Mouse (Mus musculus) cerebellum, adult (tissue): Measurements from ENCODE around the gene Hk1.
A peak's percentile ranks its signal among the peaks of the same experiment; 100 is the strongest.

ENCODE experiments used
- ATAC-seq: cut with Nextera tagmentation; 2 replicates; pipeline ENCODE4 v1.9.2; 2017; ENCODE audit warnings: mild to moderate bottlenecking, moderate library complexity, mixed read lengths; ENCODE audit not compliant: insufficient number of reproducible peaks, low FRiP score, low TSS enrichment

Gene Hk1

DNA sequence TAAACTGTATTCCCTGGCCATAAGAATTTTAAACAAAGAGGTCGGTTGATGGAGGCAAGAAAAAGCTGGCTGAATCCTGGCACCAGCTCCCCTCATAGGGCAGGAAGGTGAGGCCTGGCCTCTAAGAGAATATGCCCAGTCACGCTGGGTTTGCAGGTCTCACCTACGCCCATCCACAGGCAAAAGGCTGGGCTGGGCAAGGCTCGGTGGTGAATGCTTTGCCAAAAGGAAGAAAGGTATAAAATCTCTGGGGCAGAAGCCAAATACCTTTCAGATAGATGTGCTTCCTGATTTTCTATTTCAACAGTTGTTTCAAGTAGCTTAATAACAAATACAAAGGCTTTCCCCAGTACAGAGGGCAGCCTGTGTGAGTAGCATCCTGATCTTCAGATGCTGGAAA, 100.0 kb downstream of the Hk1 start:
- no peak for ATAC-seq

DNA sequence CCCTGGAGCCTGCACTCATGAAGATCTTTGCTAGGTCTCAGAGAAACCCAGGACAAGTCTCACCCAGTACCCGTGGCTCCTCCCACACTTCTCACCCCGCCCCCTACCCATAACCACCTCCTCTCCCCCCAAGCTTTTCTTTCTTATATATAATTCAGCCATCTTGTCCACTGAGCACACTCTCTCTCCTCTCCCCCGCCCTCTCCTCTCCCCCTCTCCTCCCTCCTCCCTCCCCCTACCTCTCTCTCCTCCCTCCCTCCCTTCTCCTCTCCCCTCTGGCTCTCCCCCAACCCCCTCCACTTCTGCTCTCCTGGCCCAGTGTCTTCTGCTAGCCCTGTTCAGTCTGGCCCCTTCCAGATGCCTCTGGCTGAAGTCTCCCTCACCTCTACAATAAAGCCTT, 100.6 kb downstream of the Hk1 start:
- no peak for ATAC-seq

DNA sequence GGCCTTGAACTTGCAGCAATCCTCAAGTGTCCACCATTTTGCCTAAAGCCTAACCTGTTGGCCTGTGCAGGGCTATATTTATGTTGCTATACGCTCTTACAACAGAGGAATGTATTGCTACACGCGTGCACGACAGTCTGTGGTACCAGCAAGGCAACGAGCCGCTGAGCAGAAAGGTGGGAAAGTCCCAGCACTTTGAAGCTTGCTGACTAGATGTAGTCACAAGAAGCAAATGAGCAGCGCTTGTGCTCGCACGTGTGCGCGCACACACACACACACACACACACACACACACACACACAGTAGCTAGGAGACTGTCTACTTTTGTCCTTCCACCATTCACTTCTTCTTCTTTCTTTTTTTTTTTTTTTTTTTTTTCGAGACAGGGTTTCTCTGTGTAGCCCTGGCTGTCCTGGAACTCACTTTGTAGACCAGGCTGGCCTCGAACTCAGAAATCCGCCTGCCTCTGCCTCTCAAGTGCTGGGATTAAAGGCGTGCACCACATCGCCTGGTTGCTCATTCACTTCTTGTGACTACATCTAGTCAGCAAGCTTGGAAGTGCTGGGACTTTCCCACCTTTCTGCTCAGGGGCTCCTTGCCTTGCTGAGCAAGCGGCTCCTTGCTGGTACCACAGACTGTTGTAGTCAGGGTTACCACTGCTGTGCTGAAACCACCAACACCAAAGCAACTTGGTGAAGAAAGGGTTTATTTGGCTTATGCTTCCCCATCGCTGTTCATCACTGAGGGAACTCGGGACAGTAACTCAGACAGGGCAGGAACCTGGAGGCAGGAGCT, 102.0 kb downstream of the Hk1 start:
- ATAC-seq = no peak

DNA sequence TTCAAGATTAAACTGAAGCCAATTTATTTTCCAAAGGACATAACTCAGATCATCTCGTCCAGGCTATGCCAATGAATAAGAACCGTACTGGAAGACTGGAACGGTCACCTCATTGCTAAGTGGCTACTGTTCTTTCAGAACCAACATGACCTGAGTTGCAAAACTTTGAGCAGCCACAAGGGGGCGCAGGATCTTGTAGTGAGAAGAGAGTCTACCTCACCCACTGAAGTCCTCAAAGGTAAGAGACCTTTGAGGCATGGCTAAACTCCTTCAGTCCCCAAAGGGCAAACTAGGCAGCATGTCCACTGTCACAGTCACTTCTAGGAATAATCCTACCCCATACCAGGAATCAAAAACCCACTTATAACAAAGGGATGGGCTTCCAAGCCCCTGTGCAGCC, 104.5 kb downstream of the Hk1 start:
- peak; percentile 59; the same call in 1 of the 2 replicates for ATAC-seq

DNA sequence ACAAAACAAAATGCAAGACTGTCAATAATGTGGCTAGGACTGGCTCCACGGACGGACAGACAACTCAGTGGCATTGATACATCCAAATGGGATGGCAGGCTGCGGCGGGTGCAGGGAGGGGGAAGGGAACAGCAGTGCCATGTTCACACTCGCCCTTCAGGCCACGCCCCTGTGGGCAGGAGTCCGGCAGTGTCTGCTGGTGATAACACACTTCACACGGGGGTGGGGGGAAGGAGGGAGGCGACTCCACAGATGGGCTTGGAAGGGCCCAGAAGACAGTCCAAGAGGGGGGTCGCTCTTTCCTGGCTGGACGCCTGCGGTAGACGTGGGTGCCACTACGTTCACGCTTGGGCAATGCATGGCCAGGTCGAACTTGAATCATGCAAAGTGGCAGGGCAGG, 110.4 kb downstream of the Hk1 start:
- no peak for ATAC-seq

DNA sequence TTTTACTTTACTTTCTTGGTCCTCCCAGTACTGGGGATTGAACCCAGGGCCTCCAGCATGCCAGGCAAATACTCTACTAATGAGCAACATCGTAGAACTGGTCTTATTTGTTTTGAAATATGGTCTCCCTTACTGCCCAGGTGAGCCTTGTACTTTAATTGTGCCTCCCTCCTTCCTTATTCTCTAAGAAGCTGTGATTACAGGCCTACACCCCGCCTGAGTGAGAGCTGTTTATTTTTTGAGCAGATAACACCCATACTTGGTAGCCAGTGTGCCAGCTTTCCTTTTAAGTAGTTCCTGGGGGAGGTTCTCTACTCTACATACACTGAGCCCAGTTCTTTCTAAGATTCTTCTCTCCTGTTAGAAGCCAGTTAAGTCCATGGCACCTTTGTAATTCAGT, 115.4 kb downstream of the Hk1 start:
- no peak for ATAC-seq

DNA sequence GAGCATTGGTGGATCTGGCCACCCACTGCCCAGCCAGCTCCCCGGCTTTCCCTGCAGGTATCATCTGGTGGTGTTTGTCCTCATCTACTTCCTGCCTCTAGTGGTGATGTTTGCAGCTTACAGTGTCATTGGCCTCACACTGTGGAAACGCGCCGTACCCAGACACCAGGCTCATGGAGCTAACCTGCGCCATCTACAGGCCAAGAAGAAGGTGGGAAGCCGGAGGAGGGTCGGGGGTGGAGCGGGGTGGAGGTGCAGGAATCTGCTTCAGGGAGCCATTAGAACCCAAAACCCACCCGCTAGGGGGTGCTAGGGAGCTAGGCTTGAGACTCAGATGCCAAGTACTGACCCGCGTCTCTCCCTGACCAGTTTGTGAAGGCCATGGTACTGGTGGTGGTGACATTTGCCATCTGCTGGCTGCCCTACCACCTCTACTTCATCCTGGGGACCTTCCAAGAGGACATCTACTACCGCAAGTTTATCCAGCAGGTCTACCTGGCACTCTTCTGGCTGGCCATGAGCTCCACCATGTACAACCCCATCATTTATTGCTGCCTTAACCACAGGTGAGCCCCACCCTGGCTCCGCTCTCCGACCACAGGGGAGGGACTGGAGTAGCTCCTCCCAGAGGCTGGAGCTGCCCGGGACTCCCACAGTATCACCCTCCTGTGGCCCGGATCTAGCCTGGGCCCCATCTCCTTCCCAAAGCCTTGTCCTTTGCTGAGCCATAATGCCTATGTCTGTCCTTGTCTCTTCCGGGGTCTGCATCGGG, 118.4 kb downstream of the Hk1 start:
- ATAC-seq = peak; percentile 88

DNA sequence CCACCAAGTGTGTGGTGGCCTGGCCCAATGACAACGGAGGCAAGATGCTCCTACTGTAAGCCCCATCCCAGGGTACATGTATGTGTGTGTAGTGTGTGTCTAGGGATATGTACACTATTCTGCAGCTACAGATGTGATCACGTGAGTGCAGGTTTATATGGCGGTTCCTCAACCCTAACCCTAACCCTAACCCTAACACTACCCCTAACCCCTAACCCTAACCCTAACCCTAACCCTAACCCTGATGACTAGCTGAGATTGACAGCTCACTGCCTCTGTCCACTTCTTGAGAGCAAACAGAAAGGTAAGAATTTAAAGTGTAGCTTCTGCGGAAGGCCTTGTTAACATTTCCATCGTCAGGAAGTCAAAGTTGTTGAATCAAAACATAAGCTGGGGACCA, 121.4 kb downstream of the Hk1 start:
- ATAC-seq = no peak

DNA sequence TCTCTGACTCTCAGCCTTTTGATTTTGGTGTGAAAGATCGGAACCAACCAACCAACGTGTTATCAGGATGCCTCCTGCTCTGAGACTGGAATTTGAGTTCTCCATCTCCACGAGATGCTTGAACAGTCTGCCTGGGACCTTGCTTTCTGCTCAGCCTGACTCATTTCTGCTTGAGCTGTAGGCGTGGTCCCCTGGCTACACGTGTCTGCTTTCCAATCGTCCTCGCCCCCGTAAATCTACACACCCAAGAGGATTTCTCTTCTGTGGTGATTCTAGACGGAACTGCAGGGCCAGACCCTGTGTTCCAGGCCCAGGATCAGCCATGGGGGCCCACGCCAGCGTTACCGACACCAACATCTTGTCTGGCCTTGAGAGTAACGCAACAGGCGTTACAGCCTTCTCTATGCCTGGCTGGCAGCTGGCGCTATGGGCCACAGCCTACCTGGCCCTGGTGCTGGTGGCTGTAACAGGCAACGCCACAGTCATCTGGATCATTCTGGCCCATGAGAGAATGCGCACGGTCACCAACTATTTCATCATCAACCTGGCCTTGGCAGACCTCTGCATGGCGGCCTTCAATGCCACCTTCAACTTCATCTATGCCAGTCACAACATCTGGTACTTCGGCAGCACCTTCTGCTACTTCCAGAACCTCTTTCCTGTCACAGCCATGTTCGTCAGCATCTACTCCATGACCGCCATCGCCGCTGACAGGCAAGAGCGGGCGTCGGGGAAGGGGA, 127.0 kb downstream of the Hk1 start:
- ATAC-seq = no peak

DNA sequence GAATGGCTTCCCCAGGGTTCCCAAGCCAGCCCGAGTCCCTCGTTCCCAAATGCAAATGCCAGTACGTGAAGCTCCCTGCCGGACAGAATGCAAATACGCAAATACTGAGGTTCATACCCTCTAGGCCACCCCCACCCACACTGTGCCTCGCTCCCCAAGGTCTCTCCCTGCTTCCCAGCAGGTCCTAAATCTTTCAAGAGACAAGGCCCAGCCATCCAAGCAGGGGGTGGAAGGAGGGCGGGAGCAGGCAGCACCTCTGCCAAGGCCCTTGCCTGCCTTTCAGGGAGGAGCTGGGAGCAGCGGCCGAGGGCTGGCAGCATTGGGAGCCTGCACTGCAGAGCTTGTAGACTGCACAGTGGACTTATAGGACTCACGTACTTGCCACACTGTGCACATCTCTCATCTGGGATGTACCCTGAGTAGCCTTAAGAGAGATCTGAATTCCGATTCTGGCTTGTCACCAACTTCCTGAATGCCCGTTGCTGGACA, 127.7 kb downstream of the Hk1 start, which contains the start of gene Tacr2:
Gene Tacr2 (plus strand): TSS at position 439 of the 489 bp plus-strand sequence.
- no peak for ATAC-seq

DNA sequence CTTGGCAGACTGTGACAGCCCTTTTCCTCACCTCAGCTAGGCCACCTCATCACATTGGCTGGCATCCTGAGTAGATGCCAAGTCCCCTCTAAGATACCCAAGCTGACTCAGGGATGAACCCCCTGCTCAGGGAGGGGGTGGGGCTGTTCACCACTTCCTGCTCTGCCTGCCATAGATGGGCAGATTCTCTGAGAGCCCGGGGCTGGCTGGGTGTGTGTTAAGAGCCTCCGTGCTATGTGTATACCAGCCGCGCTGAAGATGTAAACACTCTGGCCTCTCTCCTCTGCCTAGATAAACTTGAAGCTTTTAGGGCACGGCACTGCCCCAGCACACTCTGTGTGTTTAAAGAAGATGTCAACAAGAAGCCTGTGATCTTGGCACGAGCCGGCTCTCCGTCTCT, 131.9 kb downstream of the Hk1 start:
- ATAC-seq = no peak

DNA sequence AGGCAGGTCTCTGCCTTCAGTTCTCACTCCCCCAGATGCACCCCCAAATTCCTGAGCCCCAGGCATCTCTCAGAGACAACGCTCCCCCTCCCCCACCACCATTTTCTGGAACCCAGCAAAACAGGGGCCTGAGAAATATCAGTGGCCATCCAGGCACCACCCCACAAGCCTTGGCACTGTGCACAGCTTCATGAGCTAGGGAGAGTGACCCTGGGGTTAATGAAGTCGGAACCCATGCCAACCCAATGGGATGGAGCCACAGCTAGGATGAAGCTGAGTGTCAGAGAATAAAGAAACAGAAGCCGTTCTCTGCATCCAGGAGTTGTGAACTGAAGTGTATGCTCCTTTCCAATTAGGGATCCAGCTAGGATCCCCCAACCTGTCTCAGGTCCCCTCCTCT, 132.6 kb downstream of the Hk1 start:
- no peak for ATAC-seq

DNA sequence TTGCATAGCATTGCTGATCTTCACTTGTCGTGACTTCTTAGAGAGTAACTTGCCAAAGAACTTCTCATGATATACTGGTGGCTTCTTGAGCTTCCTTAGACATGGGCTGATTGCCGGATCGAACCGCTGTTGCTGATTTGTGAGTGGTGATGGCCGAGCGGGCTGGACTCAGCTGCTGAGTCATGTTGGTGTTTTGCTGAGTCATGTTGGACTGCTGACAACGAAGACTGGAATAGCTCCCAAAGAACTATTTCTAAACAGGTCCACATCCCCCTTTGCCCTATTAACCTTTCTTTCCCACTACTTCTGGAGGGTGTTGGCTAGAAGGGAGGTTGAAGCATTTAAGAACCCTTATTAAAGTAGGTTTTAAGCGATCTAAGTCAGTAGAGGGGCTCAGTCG, 135.6 kb downstream of the Hk1 start:
- ATAC-seq = no peak

DNA sequence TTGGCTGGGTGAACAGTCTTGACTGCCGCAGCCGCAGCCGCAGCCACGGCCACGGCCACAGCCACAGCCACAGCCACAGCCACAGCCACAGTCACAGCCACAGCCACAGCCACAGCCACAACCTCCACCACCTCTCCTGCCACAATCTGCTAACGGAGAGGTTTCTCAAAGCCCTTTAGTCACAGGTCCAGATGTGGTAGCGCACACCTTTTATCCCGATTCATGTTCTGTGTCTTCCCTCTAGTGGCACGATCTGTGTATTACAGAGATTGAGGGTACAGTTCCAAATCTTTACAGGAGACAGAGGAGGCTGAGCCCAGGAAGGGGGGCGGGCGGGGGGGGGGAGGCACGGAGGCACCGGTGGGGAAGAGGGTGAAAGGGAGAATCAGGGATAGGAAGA, 136.8 kb downstream of the Hk1 start:
- ATAC-seq = no peak

DNA sequence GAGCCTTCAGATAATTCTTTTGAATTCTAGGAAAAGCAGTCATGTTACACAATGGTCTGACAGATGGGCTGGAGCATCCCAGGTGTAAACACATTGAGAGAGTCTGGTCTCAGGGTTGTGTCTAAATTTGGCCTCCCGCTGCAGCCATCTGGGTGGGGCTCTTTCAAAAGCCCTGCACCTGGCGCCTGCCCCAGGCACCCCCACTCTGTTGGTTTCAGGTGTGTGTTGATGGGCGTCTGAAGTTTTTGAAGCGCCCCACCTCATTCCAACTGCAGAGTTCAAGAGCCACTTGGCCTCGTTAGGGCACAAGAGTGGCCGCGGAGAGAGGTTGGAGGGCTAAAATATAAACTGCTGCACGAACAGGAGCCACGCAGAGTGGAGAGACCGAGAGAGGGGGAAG, 137.3 kb downstream of the Hk1 start:
- ATAC-seq = no peak

DNA sequence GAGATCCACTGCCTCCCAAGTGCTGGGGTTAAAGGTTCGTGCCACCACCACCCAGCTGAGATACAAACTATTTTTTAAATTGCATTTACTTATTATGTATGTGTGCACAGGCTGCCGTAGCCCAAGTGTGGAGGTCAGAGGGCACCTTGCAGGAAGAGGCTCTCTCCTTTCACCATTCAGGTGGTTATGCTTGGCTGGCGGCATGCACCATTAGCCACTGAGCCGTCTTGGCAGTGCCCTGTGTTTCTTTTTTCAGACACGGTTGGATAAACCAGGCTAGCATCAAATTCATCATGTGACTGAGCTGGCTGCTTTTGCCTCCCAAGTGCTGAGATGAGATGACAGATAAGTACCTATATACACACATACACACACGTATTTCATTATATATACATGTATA, 140.4 kb downstream of the Hk1 start:
- ATAC-seq = no peak

DNA sequence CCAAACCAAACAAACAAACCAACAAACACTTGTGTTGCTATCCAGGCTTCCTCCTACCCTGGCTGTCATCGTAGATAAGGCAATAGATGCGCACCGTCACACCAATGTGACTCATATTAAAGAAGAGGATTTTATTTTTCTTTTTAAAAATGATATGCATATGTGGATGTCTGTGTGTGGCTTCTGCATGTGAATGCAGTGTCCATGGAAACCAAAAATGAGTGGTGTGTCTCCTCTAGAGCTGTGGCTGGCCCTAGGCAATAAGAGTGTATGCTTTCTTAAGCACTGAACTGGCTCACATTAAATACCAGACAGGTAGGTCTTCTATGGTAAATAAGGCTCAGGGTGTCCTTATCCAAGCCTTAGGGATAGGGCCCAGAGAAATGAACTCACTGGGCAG, 141.0 kb downstream of the Hk1 start:
- no peak for ATAC-seq

DNA sequence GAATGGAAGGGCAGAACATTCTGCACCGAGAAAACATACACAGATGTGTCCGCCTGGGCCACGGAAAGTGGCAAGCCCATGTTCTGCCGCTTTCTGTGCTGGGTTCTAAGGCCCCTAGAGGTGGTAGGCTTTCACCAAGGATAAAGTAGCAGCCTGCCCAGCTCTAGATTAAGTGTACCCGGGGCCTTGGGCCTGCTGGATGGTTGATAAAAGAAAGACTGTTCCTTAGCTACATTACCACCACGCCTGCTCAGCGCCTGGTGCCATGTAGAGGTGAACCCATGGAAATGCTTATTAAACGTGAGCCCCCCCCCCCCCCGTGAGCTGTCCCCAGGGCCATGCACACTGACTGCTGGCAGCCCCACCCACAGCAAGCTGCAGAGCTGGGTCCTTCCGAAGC, 142.5 kb downstream of the Hk1 start:
- ATAC-seq = no peak

DNA sequence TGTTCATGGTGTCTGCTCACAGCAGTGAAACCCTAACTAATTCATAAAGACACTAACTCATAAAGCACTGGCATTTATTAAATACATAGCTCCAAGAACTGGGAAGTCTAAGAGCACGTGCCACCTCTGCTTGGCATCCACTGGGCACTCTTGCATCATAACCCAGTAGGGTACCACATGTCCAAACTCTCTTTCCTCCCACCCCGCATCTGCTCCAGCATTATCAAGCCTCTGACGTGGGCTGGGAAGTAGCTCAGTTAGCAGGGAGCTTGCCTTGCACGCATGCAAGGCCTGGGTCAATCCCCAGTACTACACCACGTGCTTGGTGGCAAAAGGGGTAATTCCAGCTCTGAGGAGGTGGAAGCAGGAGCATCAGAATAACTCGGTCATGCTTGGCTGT, 143.5 kb downstream of the Hk1 start:
- no peak for ATAC-seq

DNA sequence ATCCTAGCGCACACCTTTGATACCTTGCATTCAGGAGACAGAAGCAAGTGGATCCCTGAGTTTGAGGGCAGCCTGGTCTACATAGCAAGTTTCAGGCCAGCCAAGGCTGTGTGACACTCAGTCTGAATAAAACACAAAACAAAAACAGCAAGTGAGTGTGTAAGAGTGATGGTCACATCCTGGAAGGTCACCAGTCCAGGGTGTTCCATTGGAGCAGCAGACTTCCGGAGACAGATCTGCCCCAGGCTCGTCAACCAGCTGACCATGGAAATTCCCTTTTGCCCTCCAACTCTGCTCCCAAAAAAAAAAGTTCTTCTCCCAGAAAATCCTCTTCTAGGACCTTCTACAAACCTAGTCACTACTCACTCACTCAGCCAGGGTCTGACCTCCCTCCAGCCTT, 147.9 kb downstream of the Hk1 start:
- ATAC-seq = no peak

DNA sequence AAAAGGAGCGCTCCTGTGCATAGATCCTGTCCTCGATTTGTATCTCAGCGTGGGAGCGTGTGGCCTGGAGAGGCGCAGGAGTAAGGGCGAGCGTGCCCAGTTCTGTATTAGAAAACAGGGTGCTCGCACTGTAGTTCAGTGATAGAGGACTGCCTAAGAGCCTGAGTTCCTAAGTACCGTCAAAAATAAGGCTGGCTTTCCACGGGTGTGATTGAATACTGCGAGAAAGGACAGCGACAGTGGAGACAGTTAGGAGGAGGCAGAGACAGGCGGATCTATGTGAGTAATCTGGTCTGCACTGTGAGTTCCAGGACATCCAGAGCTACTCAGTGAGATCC, 148.3 kb downstream of the Hk1 start:
- ATAC-seq = no peak; the same call in 1 of the 2 replicates
